Mouse (Mus musculus): ENCODE measurements around the gene Blzf1. TPM values are rescaled to one million over a fixed set of nuclear protein-coding genes. Genes with fewer than 3 reads are reported as not detected.

The Blzf1 gene
- polyA plus RNA-seq (2016; fragmentation: Nextera tagmentation; extraction: Ambion mirVana) = 25.1 and 26.6 TPM in 2 replicates

DNA sequence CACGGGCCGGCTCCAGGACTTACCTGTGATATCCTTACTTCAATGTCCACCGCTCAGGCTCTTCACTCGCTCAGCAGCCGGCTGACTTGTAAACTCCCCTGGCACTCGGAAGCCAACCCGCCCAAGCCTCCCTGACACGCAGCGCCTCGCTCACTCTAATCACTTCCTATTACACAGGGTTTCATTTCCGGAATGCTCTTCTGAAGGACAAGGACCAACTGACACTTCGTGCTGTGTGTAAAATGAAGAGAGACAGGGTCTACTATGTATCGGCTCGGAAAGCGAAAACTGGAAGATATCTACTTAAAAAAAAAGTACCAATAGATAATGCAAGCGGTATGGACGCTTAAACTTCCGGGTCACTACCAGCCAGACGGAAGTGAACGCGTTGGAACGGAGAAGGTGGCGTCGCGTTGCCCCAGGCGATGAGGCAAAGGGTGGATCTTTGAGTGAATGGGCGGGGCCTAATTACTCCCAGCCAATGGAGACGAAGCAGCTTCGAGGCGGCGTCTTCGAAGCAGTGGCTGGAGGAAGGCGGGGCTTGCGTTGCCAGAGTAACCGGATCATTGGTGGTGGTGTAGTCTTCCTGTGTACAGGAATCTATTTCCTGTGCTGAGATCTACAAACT, at the start of gene Blzf1:
Gene Blzf1 (minus strand): TSS at position 366 of the 628 bp plus-strand sequence.
- DNase-seq (ENCODE audit: low spot score) = peak; percentile 99
- under 1% methylated on average over 35 of the region's 35 CpGs for WGBS
- Histone ChIP-seq H3K4me1 (peaks cover 14% of the 10 kb centered on the region), H3K4me3 (peak within 1 kb of the TSS; percentile 85), H3K9me3 (no peaks in the 10 kb centered on the region), H3K27ac (replicated peaks) (peak within 1 kb of the TSS; percentile 83), H3K27me3 (replicated peaks; ENCODE audit: low read depth, poor library complexity, severe bottlenecking) (no peaks in the 10 kb centered on the region), H3K36me3 (replicated peaks) (peaks cover 30% of the 10 kb centered on the region)

DNA sequence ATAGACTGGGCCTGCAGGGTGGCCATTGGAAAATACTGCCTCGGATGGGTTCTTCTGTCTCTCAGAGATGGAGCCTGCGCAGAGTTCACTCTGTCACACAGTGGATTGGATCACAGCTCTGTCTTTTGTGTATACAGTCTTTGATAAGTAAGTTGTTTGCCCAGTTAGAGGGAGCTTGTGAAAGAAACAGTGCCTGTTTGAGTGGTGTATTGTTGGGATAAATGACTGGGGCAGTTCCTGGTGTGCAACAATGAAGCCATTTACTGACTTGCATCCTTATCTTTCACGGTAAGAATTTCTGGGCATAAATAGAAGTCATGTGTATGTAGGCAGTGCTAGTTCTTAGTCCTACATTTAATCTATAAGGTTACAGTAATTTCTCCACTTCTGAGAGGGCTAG, 46.2 kb upstream of the Blzf1 start:
- no peak for DNase-seq (ENCODE audit: low spot score)
- H3K4me3 ChIP-seq = no peak overlapping the region
- WGBS = 52% methylated on average over 3 of the region's 3 CpGs
- peaks cover 19% of the 10 kb centered on the region for H3K36me3 ChIP-seq (replicated peaks)
- no peaks in the 10 kb centered on the region for H3K9me3 ChIP-seq
- no peak overlapping the region for H3K27ac ChIP-seq (replicated peaks)
- H3K27me3 ChIP-seq (replicated peaks; ENCODE audit: low read depth, poor library complexity, severe bottlenecking) = no peaks in the 10 kb centered on the region
- H3K4me1 ChIP-seq = no peaks in the 10 kb centered on the region

DNA sequence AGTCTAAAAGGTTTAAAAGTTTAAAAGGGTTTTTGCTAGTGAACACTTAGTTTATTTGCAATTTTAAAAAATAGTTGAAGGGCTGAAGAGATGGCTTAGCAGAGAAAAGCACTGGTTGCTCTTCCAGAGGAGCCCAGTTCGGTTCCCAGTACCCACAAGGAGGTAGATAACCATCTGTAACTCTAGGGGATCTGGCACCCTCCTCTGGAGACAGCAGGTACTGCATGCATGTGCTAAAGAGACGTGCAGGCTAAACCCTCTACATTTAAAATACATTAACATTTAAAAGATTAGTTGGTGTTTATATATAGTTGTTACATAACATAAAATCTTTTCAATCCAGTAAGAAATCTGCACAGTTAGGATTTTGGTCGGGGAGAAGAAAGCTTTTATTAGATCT, 34.9 kb upstream of the Blzf1 start:
- no peaks in the 10 kb centered on the region for H3K4me1 ChIP-seq
- H3K4me3 ChIP-seq = no peak overlapping the region
- H3K27ac ChIP-seq (replicated peaks) = no peak overlapping the region
- H3K27me3 ChIP-seq (replicated peaks; ENCODE audit: low read depth, poor library complexity, severe bottlenecking) = no peaks in the 10 kb centered on the region
- no peaks in the 10 kb centered on the region for H3K9me3 ChIP-seq
- no peak for DNase-seq (ENCODE audit: low spot score)
- WGBS = 83% methylated on average over 3 of the region's 3 CpGs
- H3K36me3 ChIP-seq (replicated peaks) = peaks cover 46% of the 10 kb centered on the region

- no peak for DNase-seq (ENCODE audit: low spot score)
- no peaks in the 10 kb centered on the region for H3K4me1 ChIP-seq
- peaks cover 55% of the 10 kb centered on the region for H3K36me3 ChIP-seq (replicated peaks)
- no peaks in the 10 kb centered on the region for H3K9me3 ChIP-seq
- no peak overlapping the region for H3K4me3 ChIP-seq
- no peaks in the 10 kb centered on the region for H3K27me3 ChIP-seq (replicated peaks; ENCODE audit: low read depth, poor library complexity, severe bottlenecking)
- WGBS = 86% methylated on average over 4 of the region's 4 CpGs
- H3K27ac ChIP-seq (replicated peaks) = no peak overlapping the region
Measured at GRCm38 (mm10) chr1:164335846-164336245, 28.6 kb upstream of the Blzf1 start.

DNA sequence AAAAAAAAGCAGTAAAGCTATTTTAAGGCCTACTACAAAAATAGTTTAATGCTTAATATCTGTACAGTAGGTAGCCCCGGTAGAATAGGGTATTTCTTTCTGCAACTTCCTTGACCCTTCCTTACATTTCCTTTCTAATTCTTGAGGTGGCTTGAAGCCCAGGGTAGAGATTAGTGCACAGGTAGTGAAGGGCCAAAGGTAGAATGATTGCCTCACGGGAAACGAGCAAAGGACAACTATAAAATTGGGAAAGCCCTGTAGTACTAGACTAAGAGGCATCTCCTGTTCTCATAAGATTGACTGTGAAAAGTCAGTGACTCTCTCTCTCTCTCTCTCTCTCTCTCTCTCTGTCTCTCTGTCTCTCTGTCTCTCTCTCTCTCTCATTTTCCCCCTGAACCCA, 28.1 kb upstream of the Blzf1 start:
- no peak for DNase-seq (ENCODE audit: low spot score)
- no peaks in the 10 kb centered on the region for H3K4me1 ChIP-seq
- 92% methylated on average over 3 of the region's 3 CpGs for WGBS
- H3K36me3 ChIP-seq (replicated peaks) = peaks cover 56% of the 10 kb centered on the region
- no peaks in the 10 kb centered on the region for H3K27me3 ChIP-seq (replicated peaks; ENCODE audit: low read depth, poor library complexity, severe bottlenecking)
- H3K27ac ChIP-seq (replicated peaks) = no peak overlapping the region
- no peaks in the 10 kb centered on the region for H3K9me3 ChIP-seq
- H3K4me3 ChIP-seq = no peak overlapping the region

GRCm38 (mm10) chr1:164332559-164332958, 25.3 kb upstream of the Blzf1 start:
- H3K4me1 ChIP-seq = no peaks in the 10 kb centered on the region
- peaks cover 68% of the 10 kb centered on the region for H3K36me3 ChIP-seq (replicated peaks)
- no peaks in the 10 kb centered on the region for H3K9me3 ChIP-seq
- H3K4me3 ChIP-seq = no peak overlapping the region
- no peaks in the 10 kb centered on the region for H3K27me3 ChIP-seq (replicated peaks; ENCODE audit: low read depth, poor library complexity, severe bottlenecking)
- no peak for DNase-seq (ENCODE audit: low spot score)
- WGBS = 86% methylated on average over 11 of the region's 11 CpGs
- no peak overlapping the region for H3K27ac ChIP-seq (replicated peaks)

- H3K4me3 ChIP-seq = no peak overlapping the region
- no peak overlapping the region for H3K27ac ChIP-seq (replicated peaks)
- H3K27me3 ChIP-seq (replicated peaks; ENCODE audit: low read depth, poor library complexity, severe bottlenecking) = no peaks in the 10 kb centered on the region
- WGBS = 90% methylated on average over 7 of the region's 7 CpGs
- H3K9me3 ChIP-seq = no peaks in the 10 kb centered on the region
- no peak for DNase-seq (ENCODE audit: low spot score)
- peaks cover 38% of the 10 kb centered on the region for H3K36me3 ChIP-seq (replicated peaks)
- H3K4me1 ChIP-seq = 0 out of 2 replicates have a peak, but pooled peaks cover 3% of the 10 kb centered on the region
Measured at GRCm38 (mm10) chr1:164327764-164328163, 20.5 kb upstream of the Blzf1 start.

GRCm38 (mm10) chr1:164326600-164327155, 19.4 kb upstream of the Blzf1 start:
- Histone ChIP-seq H3K4me1 (0 out of 2 replicates have a peak, but pooled peaks cover 3% of the 10 kb centered on the region), H3K9me3 (no peaks in the 10 kb centered on the region), H3K4me3 (no peak overlapping the region), H3K36me3 (replicated peaks) (peaks cover 33% of the 10 kb centered on the region), H3K27me3 (replicated peaks; ENCODE audit: low read depth, poor library complexity, severe bottlenecking) (no peaks in the 10 kb centered on the region), H3K27ac (replicated peaks) (no peak overlapping the region)
- no peak for DNase-seq (ENCODE audit: low spot score)
- 72% methylated on average over 6 of the region's 6 CpGs for WGBS

DNA sequence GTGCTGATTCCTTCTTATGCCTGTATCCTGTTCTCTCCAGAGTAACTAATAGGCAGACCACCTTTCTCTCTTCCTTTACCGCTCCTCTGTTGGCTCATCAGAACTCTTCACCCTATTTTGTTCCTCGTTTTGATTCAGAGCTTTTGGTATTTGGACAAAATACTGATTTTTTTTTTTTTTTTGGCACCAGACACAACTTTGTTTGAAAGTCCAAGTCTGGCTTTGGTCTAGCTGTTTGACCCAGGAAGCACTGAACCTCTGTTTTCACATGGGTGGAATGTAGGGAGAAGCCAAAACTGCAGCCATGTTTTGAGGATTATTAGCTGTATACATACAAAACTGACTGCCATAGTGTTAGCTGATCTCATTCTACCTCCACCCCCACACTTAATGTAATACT, 17.6 kb upstream of the Blzf1 start:
- no peak for DNase-seq (ENCODE audit: low spot score)

DNA sequence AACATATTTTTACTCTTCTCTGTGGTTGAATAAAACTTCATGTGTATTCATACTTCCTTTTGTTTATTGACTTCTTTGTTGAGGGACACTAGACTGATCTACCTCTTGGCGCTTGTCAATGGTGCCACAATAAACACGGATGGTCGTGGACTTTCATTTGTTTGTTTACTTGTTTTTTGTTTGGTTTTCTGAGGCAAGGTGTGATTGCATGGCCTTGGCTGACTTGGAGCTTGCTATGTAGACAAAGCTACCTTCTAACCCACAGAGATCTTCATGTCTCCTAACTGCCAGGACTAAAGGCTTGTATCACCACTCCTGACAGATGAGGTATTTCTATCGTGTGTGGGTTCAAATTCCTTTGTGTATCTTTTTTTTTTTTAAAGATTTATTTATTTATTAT, 16.9 kb upstream of the Blzf1 start:
- 0 out of 2 replicates have a peak, but pooled peaks cover 3% of the 10 kb centered on the region for H3K4me1 ChIP-seq
- no peaks in the 10 kb centered on the region for H3K27me3 ChIP-seq (replicated peaks; ENCODE audit: low read depth, poor library complexity, severe bottlenecking)
- DNase-seq (ENCODE audit: low spot score) = no peak
- no peaks in the 10 kb centered on the region for H3K9me3 ChIP-seq
- no peak overlapping the region for H3K4me3 ChIP-seq
- 88% methylated on average over 4 of the region's 4 CpGs for whole genome bisulfite sequencing
- H3K36me3 ChIP-seq (replicated peaks) = peaks cover 11% of the 10 kb centered on the region
- no peak overlapping the region for H3K27ac ChIP-seq (replicated peaks)

More for the DNA sequence above, 17.6 kb upstream of the Blzf1 start:
- Histone ChIP-seq H3K4me3 (no peak overlapping the region), H3K27me3 (replicated peaks; ENCODE audit: low read depth, poor library complexity, severe bottlenecking) (no peaks in the 10 kb centered on the region), H3K36me3 (replicated peaks) (peaks cover 16% of the 10 kb centered on the region), H3K4me1 (0 out of 2 replicates have a peak, but pooled peaks cover 3% of the 10 kb centered on the region), H3K9me3 (no peaks in the 10 kb centered on the region), H3K27ac (replicated peaks) (no peak overlapping the region)
- 91% methylated on average over 2 of the region's 2 CpGs for WGBS

- 86% methylated on average over 8 of the region's 8 CpGs for WGBS
- peaks cover 4% of the 10 kb centered on the region for H3K36me3 ChIP-seq (replicated peaks)
- no peak overlapping the region for H3K27ac ChIP-seq (replicated peaks)
Measured at GRCm38 (mm10) chr1:164322987-164323650, 15.8 kb upstream of the Blzf1 start.

DNA sequence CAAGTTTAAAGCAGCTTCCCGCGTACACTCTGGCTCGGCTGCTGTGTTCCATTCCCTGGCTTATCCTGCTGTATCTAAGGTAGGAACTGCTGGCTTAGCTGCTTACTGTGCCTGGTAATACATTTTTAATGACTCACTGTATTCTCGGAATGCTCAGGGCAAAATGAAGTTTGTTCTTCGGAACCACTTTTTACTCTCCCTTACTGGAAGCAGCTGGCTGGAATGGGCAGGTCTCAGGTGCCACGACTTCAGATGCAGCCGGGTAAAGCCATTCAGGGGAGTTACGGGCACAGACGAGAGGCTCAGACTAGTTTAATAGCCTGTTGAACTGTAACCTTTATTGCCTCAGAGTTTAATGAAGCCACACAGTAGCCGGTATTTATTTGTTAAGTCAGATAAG, 14.1 kb upstream of the Blzf1 start:
- Histone ChIP-seq H3K36me3 (replicated peaks) (peaks cover 4% of the 10 kb centered on the region), H3K27ac (replicated peaks) (no peak overlapping the region), H3K4me3 (no peak overlapping the region), H3K27me3 (replicated peaks; ENCODE audit: low read depth, poor library complexity, severe bottlenecking) (no peaks in the 10 kb centered on the region), H3K9me3 (no peaks in the 10 kb centered on the region), H3K4me1 (no peaks in the 10 kb centered on the region)
- DNase-seq (ENCODE audit: low spot score) = no peak
- 89% methylated on average over 10 of the region's 10 CpGs for WGBS

More at GRCm38 (mm10) chr1:164322987-164323650, 15.8 kb upstream of the Blzf1 start:
- H3K9me3 ChIP-seq = no peaks in the 10 kb centered on the region
- no peak for DNase-seq (ENCODE audit: low spot score)
- no peak overlapping the region for H3K4me3 ChIP-seq
- H3K4me1 ChIP-seq = 0 out of 2 replicates have a peak, but pooled peaks cover 3% of the 10 kb centered on the region
- H3K27me3 ChIP-seq (replicated peaks; ENCODE audit: low read depth, poor library complexity, severe bottlenecking) = no peaks in the 10 kb centered on the region

DNA sequence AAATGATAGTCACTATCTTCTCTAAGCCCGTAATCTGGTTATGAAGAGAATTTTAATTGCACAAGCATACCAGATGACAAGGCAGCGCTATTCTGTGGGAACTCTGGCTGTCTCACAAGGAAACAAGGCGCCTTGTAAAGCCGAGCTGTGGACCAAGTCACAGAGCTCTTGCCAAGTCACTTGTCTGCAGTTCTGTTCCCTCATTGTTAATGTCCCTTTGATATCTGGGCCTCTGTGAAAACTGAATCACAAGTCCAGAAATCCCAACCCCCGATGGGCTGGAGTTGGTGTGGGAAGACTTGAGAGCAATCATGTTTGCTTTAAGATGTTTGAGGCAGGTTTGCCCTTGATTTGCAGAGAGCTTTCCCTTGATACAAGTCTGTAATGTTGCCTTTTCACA, 13.4 kb upstream of the Blzf1 start:
- Histone ChIP-seq H3K4me3 (no peak overlapping the region), H3K36me3 (replicated peaks) (peaks cover 4% of the 10 kb centered on the region), H3K27ac (replicated peaks) (no peak overlapping the region), H3K9me3 (no peaks in the 10 kb centered on the region), H3K27me3 (replicated peaks; ENCODE audit: low read depth, poor library complexity, severe bottlenecking) (no peaks in the 10 kb centered on the region), H3K4me1 (no peaks in the 10 kb centered on the region)
- DNase-seq (ENCODE audit: low spot score) = no peak
- WGBS = 85% methylated on average over 5 of the region's 5 CpGs

All from embryonic facial prominence, embryonic 10.5 days (tissue).